Mouse (Mus musculus) urinary bladder, postnatal 0 days (tissue): ENCODE data around the gene Gm40193. TPM values are rescaled to one million over a fixed set of nuclear protein-coding genes. Genes with fewer than 3 reads are reported as not detected.

Experiments used
- polyA plus RNA-seq: library from polyadenylated mRNA; unstranded; fragments of >200 nt; fragmentation: Nextera tagmentation; extraction: Ambion mirVana; gene quantifications from 2 replicates; pipeline ENCODE4 v1.2.1, GENCODE M21; 2015

Gene Gm40193
- not detected in 2 replicates for polyA plus RNA-seq

DNA sequence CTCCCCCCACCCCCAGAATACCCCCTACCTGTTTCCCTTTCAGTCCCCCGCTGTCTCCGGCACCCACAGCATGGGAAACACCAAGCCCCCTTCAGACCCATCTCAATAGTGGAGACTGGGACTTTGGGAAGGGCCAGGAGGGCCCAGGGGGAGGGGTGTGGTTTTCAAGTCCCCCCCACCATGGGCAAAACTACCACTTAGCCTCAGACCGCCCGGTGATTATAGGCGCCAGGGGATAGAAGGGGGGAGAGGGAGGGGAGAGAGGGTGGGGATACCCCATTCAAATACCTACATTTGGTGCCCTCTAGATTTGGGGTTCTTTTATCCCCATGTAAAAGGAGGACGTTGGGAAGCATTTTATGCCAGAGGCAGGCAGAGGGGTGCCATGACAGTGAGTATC, at the start of gene Gm40193:
Gene Gm40193, minus strand, starts transcription at position 101 of the 400 bp plus-strand sequence.

DNA sequence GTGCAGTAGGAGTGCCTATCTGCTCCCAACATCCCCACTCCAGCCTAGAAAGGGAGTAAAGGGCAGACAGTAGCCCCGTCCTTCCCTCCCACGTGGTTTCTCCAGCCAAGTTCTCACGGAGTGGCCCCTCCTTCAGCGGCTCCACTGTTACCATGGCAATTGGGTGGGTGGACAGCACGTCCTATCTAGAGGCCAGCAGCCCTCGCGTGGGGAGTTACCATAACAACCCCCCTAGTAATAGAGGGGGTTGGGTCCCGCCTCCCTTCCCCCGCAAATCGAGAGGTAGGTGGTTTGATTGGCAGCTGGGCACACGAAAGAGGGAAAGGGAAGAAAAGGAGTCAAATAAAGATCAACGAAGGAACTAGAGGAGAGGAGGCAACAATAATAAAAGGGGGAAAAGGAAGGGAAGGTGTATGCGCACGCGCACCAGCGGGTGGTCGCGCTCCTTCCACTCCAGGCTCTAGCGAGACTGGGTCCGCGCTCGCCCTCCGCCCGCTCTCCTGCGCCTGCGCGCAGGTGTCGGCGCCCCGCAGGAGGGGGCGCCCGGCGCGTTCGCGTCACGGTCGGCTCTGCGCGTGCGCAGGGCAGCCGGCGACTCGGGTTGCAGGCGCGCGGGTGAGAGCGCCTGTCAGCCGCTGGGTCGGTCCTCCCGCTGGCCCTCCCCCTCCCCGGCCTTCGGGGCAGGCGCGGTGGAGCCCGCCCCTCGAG, 29.7 kb upstream of the Gm40193 start, which contains the start of gene Mink1:
Gene Mink1, plus strand, starts transcription at position 595 of the 708 bp plus-strand sequence.

DNA sequence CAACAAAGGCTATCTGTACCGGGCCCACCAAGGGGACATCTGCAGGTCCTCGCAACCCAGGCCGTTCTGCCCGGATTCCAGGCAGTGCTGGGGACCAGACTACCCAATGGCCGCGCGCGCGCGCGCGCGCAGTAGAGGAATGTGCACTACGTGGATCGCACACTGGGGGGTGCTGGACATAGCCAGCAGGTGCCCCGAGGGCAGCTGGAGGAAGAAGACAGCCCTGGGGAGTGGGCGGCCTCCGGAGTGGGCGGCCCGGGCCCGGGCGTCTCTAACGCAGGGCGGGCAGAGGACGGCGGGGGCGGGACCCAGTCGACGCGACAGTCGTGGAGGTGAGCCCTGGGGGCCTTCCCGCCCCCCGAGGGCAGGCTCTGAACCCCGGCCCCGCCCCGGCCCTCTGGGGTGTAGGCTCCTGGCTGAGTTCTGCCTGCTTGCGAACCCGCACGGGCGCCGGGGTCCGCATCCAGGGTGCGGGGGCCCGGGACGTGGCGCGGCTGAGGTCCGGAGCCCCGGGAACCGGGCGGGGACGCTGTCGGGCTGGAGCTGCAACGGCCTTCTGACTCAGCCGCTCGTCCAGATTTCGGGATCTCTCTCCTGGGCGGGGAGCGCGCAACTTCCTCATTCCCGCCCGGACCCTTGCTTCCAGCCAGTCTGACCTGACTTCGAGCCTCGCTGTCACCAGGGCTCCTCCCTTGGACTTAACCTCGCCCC, 7.3 kb upstream of the Gm40193 start, which contains the start of gene Pld2:
Gene Pld2, plus strand, starts transcription at position 188 of the 711 bp plus-strand sequence.

GRCm38 (mm10) chr11:70525184-70525678, 7.5 kb downstream of the Gm40193 start, which contains the start of gene Psmb6:
TSS of gene Psmb6 (plus strand) at chr11:70525367.

DNA sequence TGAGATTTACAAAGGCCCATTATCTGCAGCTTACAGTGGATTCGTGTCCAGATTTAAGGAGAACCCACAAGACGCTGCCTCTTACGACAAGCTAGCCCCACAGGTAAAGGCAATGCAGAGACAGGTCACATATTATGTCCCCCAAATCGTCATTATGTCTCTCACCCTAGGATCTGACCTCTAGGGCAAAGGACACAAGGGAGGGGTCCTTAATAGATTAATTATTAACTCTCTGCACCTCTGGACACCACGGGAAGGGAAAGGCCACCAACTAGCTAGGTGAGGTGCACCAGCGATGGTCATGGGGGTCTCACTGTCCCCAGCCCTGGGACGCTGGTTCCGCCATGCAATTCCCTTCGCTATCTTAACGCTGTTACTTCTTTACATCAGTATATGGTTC, 13.8 kb downstream of the Gm40193 start, which contains the start of gene Gltpd2:
Gene Gltpd2, plus strand, starts transcription at position 274 of the 400 bp plus-strand sequence.

DNA sequence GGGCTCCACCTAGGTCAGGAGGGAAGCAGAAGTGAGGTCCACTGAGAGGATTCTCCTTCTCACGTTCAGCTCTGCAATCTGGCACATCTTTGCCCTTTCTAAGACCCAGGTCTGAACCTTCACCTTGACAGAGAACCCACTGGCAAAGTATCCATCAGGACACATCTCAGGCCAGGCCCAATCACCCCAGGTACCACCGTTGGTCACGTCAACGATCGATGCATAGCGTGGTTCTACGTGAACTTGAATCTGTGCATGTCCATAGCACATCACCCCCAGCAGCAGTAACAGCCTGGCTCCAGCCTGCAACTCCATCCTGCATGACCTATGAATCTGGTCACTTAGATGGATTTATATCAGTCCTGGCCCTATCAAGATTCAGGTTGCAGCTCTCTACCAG, 18.5 kb downstream of the Gm40193 start, which contains the start of gene Vmo1:
Gene Vmo1, minus strand, starts transcription at position 329 of the 400 bp plus-strand sequence.

GRCm38 (mm10) chr11:70504970-70505369, 27.8 kb downstream of the Gm40193 start, which contains the start of gene Tm4sf5:
TSS of gene Tm4sf5 (plus strand) at chr11:70505244.

Other genes starting within 250 kb of the Gm40193 start
- gene Alox12e, start 210.3 kb downstream of the Gm40193 start, polyA plus RNA-seq, result 0.16 and 0.17 TPM in 2 replicates
- 0.71 and 1.2 TPM in 2 replicates for gene Alox15, start 180.9 kb downstream of the Gm40193 start, polyA plus RNA-seq
- 13.3 and 16.2 TPM in 2 replicates for gene Pelp1, start 122.9 kb downstream of the Gm40193 start, polyA plus RNA-seq
- 8.3 and 12.3 TPM in 2 replicates for gene Arrb2, start 100.3 kb downstream of the Gm40193 start, polyA plus RNA-seq
- gene Med11, start 81.0 kb downstream of the Gm40193 start, polyA plus RNA-seq, result 25.1 and 27.3 TPM in 2 replicates
- gene Zmynd15, start 73.5 kb downstream of the Gm40193 start, polyA plus RNA-seq, result 0.55 and 0.74 TPM in 2 replicates
- 11.8 and 17.9 TPM in 2 replicates for gene Cxcl16, start 73.0 kb downstream of the Gm40193 start, polyA plus RNA-seq
- gene Tm4sf5, start 27.7 kb downstream of the Gm40193 start, polyA plus RNA-seq, result 2.0 and 2.8 TPM in 2 replicates
- 0.58 and 0.60 TPM in 2 replicates for gene Vmo1, start 18.3 kb downstream of the Gm40193 start, polyA plus RNA-seq
- gene Gltpd2, start 13.7 kb downstream of the Gm40193 start, polyA plus RNA-seq, result 0.30 and 0.48 TPM in 2 replicates
- 523 and 588 TPM in 2 replicates for gene Psmb6, start 7.6 kb downstream of the Gm40193 start, polyA plus RNA-seq
- gene Pld2, start 7.1 kb upstream of the Gm40193 start, polyA plus RNA-seq, result 11.7 and 12.5 TPM in 2 replicates
- gene Mink1, start 29.9 kb upstream of the Gm40193 start, polyA plus RNA-seq, result 6.9 and 7.3 TPM in 2 replicates
- gene 4930544D05Rik, start 82.9 kb upstream of the Gm40193 start, polyA plus RNA-seq, result not detected in 2 replicates
- gene Chrne, start 86.3 kb upstream of the Gm40193 start, polyA plus RNA-seq, result 0.57 and 0.93 TPM in 2 replicates
- gene Gp1ba, start 106.2 kb upstream of the Gm40193 start, polyA plus RNA-seq, result 0.14 and 0.31 TPM in 2 replicates
- 54.3 and 65.0 TPM in 2 replicates for gene Rnf167, start 114.3 kb upstream of the Gm40193 start, polyA plus RNA-seq
- gene Slc25a11, start 114.5 kb upstream of the Gm40193 start, polyA plus RNA-seq, result 107 and 111 TPM in 2 replicates
- gene Pfn1, start 121.7 kb upstream of the Gm40193 start, polyA plus RNA-seq, result 2,757 and 3,152 TPM in 2 replicates
- 94.5 and 97.9 TPM in 2 replicates for gene Eno3, start 124.3 kb upstream of the Gm40193 start, polyA plus RNA-seq
- 132 and 135 TPM in 2 replicates for gene Spag7, start 136.5 kb upstream of the Gm40193 start, polyA plus RNA-seq
- gene Camta2, start 155.2 kb upstream of the Gm40193 start, polyA plus RNA-seq, result 10.6 and 12.4 TPM in 2 replicates
- 1.3 and 2.4 TPM in 2 replicates for gene Inca1, start 167.2 kb upstream of the Gm40193 start, polyA plus RNA-seq
- 4.8 and 5.8 TPM in 2 replicates for gene Kif1c, start 167.6 kb upstream of the Gm40193 start, polyA plus RNA-seq
- 3.5 and 3.6 TPM in 2 replicates for gene Zfp3, start 231.3 kb upstream of the Gm40193 start, polyA plus RNA-seq